Mouse (Mus musculus) midbrain, embryonic 11.5 days (tissue): ENCODE data around the gene Aqp8. TPM values are rescaled to one million over a fixed set of nuclear protein-coding genes. Genes with fewer than 3 reads are reported as not detected.

ENCODE experiments used
- ATAC-seq: fragments of 200-750 bp; cut with Nextera tagmentation; 2 replicates; pipeline ENCODE4 v1.8.0; 2017; ENCODE audit warnings: moderate TSS enrichment, moderate library complexity; ENCODE audit not compliant: low FRiP score
- DNase-seq: peaks from one replicate; pipeline ENCODE4 v3.0.0; 2015; ENCODE audit warnings: low spot score; ENCODE audit errors: missing footprints
- H3K27ac ChIP-seq: fragments of 300-500 bp; sonication (generic); 2 replicates; pipeline ENCODE4 v1.5.1; 2014; ENCODE audit warnings: low read depth, low read length
- H3K27me3 ChIP-seq: fragments of 300-500 bp; sonication (generic); 2 replicates; pipeline ENCODE4 v1.6.1; 2014; ENCODE audit warnings: mild to moderate bottlenecking, low read length, moderate library complexity, mixed read lengths; ENCODE audit not compliant: control insufficient read depth, insufficient read depth
- H3K36me3 ChIP-seq: fragments of 300-500 bp; sonication (generic); 2 replicates; pipeline ENCODE4 v1.6.1; 2014; ENCODE audit warnings: mild to moderate bottlenecking, low read length, moderate library complexity, mixed read lengths; ENCODE audit not compliant: control insufficient read depth, insufficient read depth
- H3K4me1 ChIP-seq: fragments of 300-500 bp; sonication (generic); 2 replicates; pipeline ENCODE4 v1.6.1; 2014; ENCODE audit warnings: low read length; ENCODE audit not compliant: control insufficient read depth, insufficient read depth
- H3K4me2 ChIP-seq: fragments of 300-500 bp; sonication (generic); 2 replicates; pipeline ENCODE4 v1.6.1; 2014; ENCODE audit warnings: mild to moderate bottlenecking, moderate library complexity
- H3K4me3 ChIP-seq: fragments of 300-500 bp; sonication (generic); 2 replicates; pipeline ENCODE4 v1.5.1; 2014; ENCODE audit warnings: low read depth, low read length
- H3K9ac ChIP-seq: fragments of 300-500 bp; sonication (generic); 2 replicates; pipeline ENCODE4 v1.6.1; 2014; ENCODE audit warnings: low read length
- H3K9me3 ChIP-seq: fragments of 300-500 bp; sonication (generic); 2 replicates; pipeline ENCODE4 v1.6.1; 2016; ENCODE audit warnings: low read length; ENCODE audit not compliant: control insufficient read depth
- WGBS: fragments of 180-500 bp; shearing (Covaris S2); extraction: QIAGEN DNeasy Blood & Tissue Kit; methylation state at CpG from one replicate; pipeline ENCODE4 v1.1.7; 2014; 5-methylcytosine and 5-hydroxymethylcytosine counted together
- polyA plus RNA-seq: library from polyadenylated mRNA; unstranded; fragments of >200 nt; fragmentation: Nextera tagmentation; extraction: Ambion mirVana; gene quantifications from 2 replicates; pipeline ENCODE4 v1.2.1, GENCODE M21; 2014

The Aqp8 gene
- polyA plus RNA-seq, 1 experiment from 2014 or later: 0.96 TPM

GRCm38 (mm10) chr7:123507946-123508345 lies 45.9 kb downstream of the Aqp8 start:
- Histone ChIP-seq H3K4me3 (no peak overlapping the region), H3K27me3 (no peaks in the 10 kb centered on the region), H3K36me3 (no peaks in the 10 kb centered on the region), H3K9ac (no peak overlapping the region), H3K27ac (no peak overlapping the region), H3K9me3 (no peaks in the 10 kb centered on the region; the same call in 1 of the 2 replicates), H3K4me1 (no peaks in the 10 kb centered on the region), H3K4me2 (no peak overlapping the region)
- DNase-seq (peak; percentile 21), ATAC-seq (no peak)
- WGBS: 79% methylated on average over 7 of the region's 7 CpGs

Other genes with a start within 250 kb of the Aqp8 start
- 0.07 TPM in 1 of 2 replicates, not detected in the other for gene Slc5a11, start 247.5 kb upstream of the Aqp8 start, polyA plus RNA-seq
- 68.7 and 74.0 TPM in 2 replicates for gene Lcmt1, start 92.5 kb upstream of the Aqp8 start, polyA plus RNA-seq
- 24.8 and 26.2 TPM in 2 replicates for gene Arhgap17, start 92.4 kb upstream of the Aqp8 start, polyA plus RNA-seq
- 6.4 and 8.2 TPM in 2 replicates for gene Zkscan2, start 38.2 kb downstream of the Aqp8 start, polyA plus RNA-seq